Mouse (Mus musculus): ENCODE data around the gene Cox10.

Cox10 gene

GRCm38 (mm10) chr11:63951831-63952631 is 127.2 kb downstream of the Cox10 start:
- DNase-seq, result peak; percentile 30

GRCm38 (mm10) chr11:63948371-63948770 is 130.9 kb downstream of the Cox10 start:
- no peak for DNase-seq

GRCm38 (mm10) chr11:63947024-63947423 is 132.2 kb downstream of the Cox10 start:
- no peak for DNase-seq

- DNase-seq, result no peak
Observed at GRCm38 (mm10) chr11:63943947-63944346, 135.3 kb downstream of the Cox10 start.

- DNase-seq, result no peak
Observed at GRCm38 (mm10) chr11:63943268-63943890, 135.9 kb downstream of the Cox10 start.

GRCm38 (mm10) chr11:63942177-63942576 is 137.1 kb downstream of the Cox10 start:
- DNase-seq, result no peak

- DNase-seq, result no peak
Observed at GRCm38 (mm10) chr11:63936641-63937040, 142.6 kb downstream of the Cox10 start.

- peak; percentile 24 for DNase-seq
Observed at GRCm38 (mm10) chr11:63926901-63927300, 152.4 kb downstream of the Cox10 start.

- peak; percentile 91 for DNase-seq
Observed at GRCm38 (mm10) chr11:63925161-63925582, 154.1 kb downstream of the Cox10 start.

GRCm38 (mm10) chr11:63924286-63924930 is 154.9 kb downstream of the Cox10 start:
- DNase-seq, result peak; percentile 50

GRCm38 (mm10) chr11:63923386-63923785 is 155.9 kb downstream of the Cox10 start:
- peak; percentile 36 for DNase-seq

GRCm38 (mm10) chr11:63922091-63922621 is 157.1 kb downstream of the Cox10 start, which contains the start of gene Hs3st3b1:
Gene Hs3st3b1 (minus strand): TSS chr11:63922290.
- DNase-seq, result peak; percentile 94

- peak; percentile 52 for DNase-seq
Observed at GRCm38 (mm10) chr11:63921044-63921951, 158.0 kb downstream of the Cox10 start.

GRCm38 (mm10) chr11:63920531-63920930 is 158.7 kb downstream of the Cox10 start:
- peak; percentile 90 for DNase-seq

- DNase-seq, result peak; percentile 41
Observed at GRCm38 (mm10) chr11:63919211-63920098, 159.8 kb downstream of the Cox10 start.

- DNase-seq, result no peak
Observed at GRCm38 (mm10) chr11:63918321-63919105, 160.8 kb downstream of the Cox10 start.

- DNase-seq, result no peak
Observed at GRCm38 (mm10) chr11:63917561-63917960, 161.7 kb downstream of the Cox10 start.

- peak; percentile 78 for DNase-seq
Observed at GRCm38 (mm10) chr11:63914388-63914787, 164.9 kb downstream of the Cox10 start.

GRCm38 (mm10) chr11:63913936-63914335 is 165.3 kb downstream of the Cox10 start:
- DNase-seq, result no peak

Measured in thymus, postnatal 4 days (tissue).